Mouse (Mus musculus) lung, postnatal 4 days (tissue): ENCODE measurements around the gene Zfhx3.

Source experiments
- DNase-seq, 2 experiments: peaks; one replicate each; pipeline ENCODE4 v3.0.0; 2021

Zfhx3 gene

GRCm38 (mm10) chr8:108943132-108943531 lies 1000.7 kb downstream of the Zfhx3 start:
- no peak for DNase-seq

GRCm38 (mm10) chr8:108944312-108944711 lies 1001.9 kb downstream of the Zfhx3 start:
- DNase-seq, result no peak

- DNase-seq, result no peak
Measured at GRCm38 (mm10) chr8:108950311-108950710, 1007.9 kb downstream of the Zfhx3 start.

GRCm38 (mm10) chr8:108951560-108951959 lies 1009.1 kb downstream of the Zfhx3 start:
- DNase-seq, result no peak

GRCm38 (mm10) chr8:108956416-108956815 lies 1014.0 kb downstream of the Zfhx3 start:
- no peak for DNase-seq

- DNase-seq, result no peak
Measured at GRCm38 (mm10) chr8:108962516-108962915, 1020.1 kb downstream of the Zfhx3 start.

- no peak for DNase-seq
Measured at GRCm38 (mm10) chr8:108963181-108963580, 1020.7 kb downstream of the Zfhx3 start.

- no peak for DNase-seq
Measured at GRCm38 (mm10) chr8:108966041-108966440, 1023.6 kb downstream of the Zfhx3 start.

GRCm38 (mm10) chr8:108973639-108974325 lies 1031.3 kb downstream of the Zfhx3 start:
- DNase-seq, result no peak

GRCm38 (mm10) chr8:108977693-108978361 lies 1035.4 kb downstream of the Zfhx3 start:
- DNase-seq, result no peak

GRCm38 (mm10) chr8:108978362-108978750 lies 1035.9 kb downstream of the Zfhx3 start:
- DNase-seq, result no peak

GRCm38 (mm10) chr8:108984904-108985303 lies 1042.5 kb downstream of the Zfhx3 start:
- DNase-seq, result no peak

- no peak for DNase-seq
Measured at GRCm38 (mm10) chr8:108989841-108990240, 1047.4 kb downstream of the Zfhx3 start.

GRCm38 (mm10) chr8:108990537-108990936 lies 1048.1 kb downstream of the Zfhx3 start:
- DNase-seq, result no peak

- DNase-seq, result no peak
Measured at GRCm38 (mm10) chr8:108991395-108991794, 1049.0 kb downstream of the Zfhx3 start.

- no peak for DNase-seq
Measured at GRCm38 (mm10) chr8:108993718-108994117, 1051.3 kb downstream of the Zfhx3 start.

GRCm38 (mm10) chr8:108994187-108994586 lies 1051.7 kb downstream of the Zfhx3 start:
- DNase-seq, result no peak

GRCm38 (mm10) chr8:108994880-108995279 lies 1052.4 kb downstream of the Zfhx3 start:
- no peak for DNase-seq

GRCm38 (mm10) chr8:108997334-108997733 lies 1054.9 kb downstream of the Zfhx3 start:
- DNase-seq, result no peak

GRCm38 (mm10) chr8:108999297-109000249 lies 1057.1 kb downstream of the Zfhx3 start:
- peak in 1 of 2 experiments; percentile 21 for DNase-seq

GRCm38 (mm10) chr8:109001031-109001430 lies 1058.6 kb downstream of the Zfhx3 start:
- no peak for DNase-seq

GRCm38 (mm10) chr8:109001923-109002322 lies 1059.5 kb downstream of the Zfhx3 start:
- no peak for DNase-seq

GRCm38 (mm10) chr8:109006986-109007385 lies 1064.5 kb downstream of the Zfhx3 start:
- no peak for DNase-seq
